Mouse (Mus musculus): ENCODE results near the gene Cldn10.

Cldn10 gene

GRCm38 (mm10) chr14:118831597-118831996 lies 43.9 kb downstream of the Cldn10 start:
- DNase-seq: no peak

DNA sequence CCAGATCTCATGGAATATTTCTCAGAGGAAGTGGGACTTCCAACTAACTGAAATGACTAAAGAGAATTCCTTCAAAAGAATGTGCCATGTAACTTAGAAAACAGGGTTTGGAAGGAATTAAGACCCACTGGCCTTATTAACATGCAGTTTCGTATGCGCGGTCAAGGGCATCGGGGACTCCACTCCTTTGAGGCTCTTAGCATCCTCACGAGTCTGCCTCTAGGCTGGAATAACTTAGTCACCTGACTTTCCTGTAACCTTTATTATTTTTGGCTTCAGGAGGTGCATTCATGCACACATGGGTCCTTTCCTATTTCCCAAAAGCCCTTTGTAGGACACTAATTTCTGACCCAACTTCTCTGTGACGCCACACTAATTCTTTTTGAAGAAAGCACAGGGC lies 45.5 kb downstream of the Cldn10 start:
- no peak for DNase-seq

DNA sequence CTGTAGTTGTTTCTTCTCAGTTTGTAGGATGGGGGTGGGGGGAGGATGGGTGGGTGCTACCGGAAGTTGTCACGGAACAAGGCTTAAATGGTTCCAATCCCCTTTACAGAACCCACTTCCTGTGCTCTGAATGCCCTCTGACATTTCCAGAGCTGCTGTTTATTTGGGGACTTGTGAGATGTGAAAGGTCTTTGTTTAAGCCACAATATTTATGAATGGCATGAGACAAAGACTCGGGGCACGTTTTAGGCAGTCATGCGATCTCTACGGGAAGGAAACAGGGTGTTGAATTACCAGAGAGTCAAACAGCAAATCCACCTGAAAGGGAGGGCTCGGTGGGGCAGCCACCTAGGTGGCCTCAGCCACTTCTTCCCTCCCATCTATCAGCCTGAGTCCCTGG lies 46.6 kb downstream of the Cldn10 start:
- DNase-seq: no peak

DNA sequence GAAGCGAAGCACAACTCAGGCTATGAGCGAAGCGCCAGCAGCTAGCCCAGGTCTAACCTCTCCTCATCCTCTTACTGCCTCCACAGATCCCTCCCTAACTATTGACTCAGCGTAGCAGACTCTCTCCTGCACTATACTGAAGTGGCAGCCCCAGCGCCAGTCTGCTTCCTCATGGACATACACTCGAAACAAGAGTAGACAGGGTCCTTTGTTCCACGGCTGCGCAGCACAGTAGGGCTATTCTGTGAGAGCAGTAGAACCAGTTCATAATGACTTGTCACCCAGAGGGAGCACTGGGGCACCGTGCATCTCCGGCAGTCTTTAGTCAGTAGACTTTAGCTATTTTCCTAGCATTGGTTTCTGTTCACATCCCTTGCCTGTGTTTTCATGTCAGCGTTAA lies 48.4 kb downstream of the Cldn10 start:
- DNase-seq: no peak

DNA sequence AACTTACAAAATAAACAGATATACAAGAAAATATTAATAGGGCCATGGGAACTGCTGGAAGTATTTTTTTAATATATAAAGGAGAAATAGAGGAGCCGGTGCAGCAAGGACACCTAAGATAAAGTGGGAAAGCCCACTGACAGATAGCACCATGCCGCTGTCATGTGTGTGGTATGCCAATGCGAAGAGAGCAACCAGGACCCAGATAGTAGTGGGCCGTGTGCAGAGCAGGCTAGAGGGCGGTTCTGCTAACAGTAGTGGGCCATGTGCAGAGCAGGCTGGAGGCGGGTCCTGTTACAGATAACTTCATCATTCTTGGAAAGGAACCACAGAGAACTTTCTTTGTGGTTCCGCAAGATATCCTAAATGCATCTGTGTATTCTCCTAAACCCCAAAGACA lies 49.0 kb downstream of the Cldn10 start:
- no peak for DNase-seq

DNA sequence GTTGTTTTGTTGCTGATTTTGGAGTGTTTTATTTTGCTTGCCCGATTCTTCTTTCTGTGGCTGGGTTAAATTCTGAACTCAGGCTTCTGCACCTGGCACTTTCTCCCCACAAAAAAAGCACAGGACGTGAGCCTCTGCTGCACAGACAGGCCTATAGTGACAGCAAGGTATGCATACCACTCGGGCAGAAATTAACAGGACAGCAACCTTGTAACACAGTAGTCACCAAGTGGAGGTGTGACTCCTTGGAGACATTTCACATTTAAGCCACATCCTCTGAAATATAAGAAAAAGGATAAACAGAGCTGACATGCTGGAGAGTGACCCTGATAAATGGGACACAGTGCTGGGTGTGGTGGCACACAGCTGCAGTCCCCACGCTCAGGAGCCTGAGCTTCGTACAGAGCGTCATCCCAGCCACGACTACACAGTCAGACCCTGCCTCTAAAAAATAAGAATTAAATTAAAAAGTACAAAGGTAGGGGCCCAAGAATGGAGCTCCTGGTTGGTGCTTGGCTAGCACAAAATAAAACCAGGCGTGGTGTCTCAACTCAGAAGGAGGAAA lies 50.9 kb downstream of the Cldn10 start:
- no peak for DNase-seq

GRCm38 (mm10) chr14:118839416-118839815 lies 51.7 kb downstream of the Cldn10 start:
- no peak for DNase-seq

GRCm38 (mm10) chr14:118840027-118840426 lies 52.3 kb downstream of the Cldn10 start:
- DNase-seq: no peak

DNA sequence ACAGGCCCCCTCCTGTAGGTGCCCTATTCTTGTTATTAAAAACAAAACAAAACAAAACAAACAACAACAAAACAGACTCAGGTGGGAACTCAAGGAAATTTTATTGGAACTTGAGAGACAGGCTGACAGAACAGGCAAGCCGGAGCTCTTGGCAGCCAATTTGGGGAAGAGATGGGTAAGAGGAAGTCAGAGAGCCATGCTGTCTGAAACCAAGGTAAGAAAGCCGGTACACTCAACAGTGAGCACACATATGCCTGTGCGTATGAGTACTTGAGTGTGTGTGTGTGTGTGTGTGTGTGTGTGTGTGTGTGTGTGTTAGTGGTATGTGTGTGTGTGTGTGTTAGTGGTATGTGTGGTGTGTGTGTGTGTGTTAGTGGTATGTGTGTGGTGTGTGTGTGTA lies 54.6 kb downstream of the Cldn10 start:
- no peak for DNase-seq

- no peak for DNase-seq
These were observed 59.1 kb downstream of the Cldn10 start for GRCm38 (mm10) chr14:118846834-118847233.

DNA sequence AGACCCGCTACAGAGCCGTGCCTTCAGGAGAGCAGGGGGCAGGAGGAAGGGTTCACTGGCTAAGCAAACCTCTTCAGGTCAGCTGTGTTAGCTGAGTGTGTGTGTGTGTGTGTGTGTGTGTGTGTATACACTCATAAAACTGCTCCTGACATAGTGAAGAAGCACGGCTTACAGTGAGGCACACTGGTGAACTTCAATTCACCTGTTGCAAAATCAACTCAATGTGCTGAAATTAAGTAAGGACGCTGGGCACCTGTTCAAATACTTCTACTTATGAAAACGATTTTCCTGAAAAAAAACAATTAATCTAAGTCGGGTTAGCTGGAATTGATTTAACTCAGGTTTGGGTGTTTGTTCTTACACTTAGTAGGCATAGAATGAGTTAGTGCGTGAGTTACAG lies 60.5 kb downstream of the Cldn10 start:
- no peak for DNase-seq

DNA sequence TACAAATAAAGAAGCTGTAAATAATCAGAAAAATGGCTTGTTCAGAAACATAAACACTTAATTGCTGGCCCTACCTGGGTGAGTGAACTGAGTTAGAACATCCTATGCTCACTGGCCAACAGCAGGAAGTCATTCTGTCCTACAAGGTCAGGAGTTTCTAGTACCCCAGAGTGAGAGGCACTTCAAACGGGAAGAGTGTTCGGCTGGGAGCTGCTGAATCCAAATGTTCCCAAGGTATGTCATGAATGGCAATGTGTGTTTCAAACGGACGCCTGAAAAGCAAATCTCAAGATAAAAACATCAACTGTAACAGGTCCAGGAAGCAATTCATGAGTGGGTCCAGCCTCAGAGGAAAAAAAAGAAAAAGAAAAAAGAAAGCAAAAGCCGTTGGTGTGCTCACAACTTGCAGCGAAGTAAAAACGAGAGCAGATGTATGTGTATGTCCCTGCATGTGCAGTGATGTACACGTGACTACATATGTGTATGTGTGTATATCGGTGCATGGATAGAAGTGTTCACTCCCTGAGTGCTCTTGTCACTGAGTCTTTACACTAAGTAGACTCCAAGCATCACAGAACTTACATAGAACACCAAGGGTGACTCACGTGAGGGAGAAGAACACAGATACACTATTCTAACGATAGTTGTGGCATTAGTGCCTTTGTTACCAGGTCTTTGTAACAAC lies 62.4 kb downstream of the Cldn10 start:
- DNase-seq: no peak

DNA sequence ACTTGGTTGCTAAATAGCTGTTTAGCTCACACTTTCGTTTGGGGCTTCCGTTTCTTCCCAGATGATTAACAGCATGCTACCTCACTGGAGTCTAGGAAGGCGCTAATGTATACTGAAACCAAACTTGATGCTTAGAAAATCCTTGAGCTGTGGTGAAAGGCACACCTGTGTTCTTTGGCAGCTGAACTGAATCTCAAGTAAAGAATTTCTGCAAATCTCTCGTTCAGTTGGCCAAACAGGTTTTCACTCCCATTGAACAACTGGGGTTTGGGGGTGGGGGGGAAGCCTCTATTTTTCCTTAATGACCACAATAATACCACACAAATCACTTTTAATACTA lies 63.0 kb downstream of the Cldn10 start:
- no peak for DNase-seq

DNA sequence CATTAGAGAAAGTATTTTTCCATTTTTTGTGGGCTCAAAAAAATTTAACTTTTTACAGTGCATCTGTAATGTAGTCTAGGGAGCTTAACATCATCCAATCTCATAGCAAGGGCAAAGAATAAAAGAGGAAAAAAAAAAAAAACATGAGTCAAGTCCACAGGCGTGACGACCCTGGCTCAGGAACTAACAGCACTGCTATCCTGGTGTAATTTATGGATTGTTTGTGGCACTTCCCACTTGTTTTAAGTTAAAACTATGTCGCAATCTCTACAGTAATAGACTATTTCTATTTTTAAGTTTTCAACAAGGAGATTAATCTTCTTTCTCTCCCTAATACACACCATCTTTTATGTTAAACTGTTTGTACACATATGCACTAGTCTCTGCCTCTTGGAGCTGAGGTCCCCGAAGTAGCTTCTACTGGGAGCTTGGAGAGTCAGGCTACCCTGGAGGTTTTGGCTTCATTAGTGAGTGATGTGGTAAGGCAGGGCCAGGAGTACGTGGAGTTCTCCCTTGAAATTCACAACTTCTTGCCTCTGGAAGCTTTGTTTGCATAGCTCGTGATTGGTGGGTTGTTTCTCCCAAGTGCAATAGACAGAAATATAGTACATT lies 63.9 kb downstream of the Cldn10 start:
- no peak for DNase-seq

DNA sequence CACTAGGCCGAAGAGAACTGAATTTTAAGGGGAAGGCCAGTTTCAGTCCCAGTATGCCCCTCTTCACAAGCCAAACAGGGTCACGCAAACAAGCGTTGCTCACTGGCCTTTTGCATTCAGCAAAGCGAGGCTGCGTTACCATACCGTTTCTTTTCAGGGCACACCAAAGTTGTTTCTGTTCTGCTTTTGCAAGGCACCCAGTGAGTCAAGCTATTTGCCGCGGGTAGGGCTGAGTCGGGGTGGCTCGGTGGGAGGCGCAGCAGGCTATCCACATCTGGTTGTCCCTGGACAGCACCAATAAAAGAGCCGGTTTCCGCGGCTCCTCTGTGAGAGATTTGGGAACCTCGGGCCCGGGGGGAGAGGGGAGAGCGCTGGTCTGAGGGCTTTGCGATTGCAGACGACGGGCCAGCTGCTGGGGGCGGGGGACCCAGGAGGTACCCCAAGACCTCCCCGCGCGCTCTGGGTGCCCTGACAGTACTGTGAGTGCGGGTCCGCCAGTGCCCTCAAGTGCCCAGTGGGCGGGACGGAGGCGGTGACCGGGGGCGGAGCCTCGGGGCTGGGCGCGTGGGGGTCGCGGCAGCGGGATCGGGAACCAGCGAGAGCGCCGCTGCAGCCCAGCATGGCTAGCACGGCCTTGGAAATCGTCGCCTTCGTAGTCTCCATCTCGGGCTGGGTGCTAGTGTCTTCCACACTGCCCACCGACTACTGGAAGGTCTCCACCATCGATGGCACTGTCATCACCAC lies 66.8 kb downstream of the Cldn10 start:
- DNase-seq: no peak

GRCm38 (mm10) chr14:118855141-118855800 lies 67.6 kb downstream of the Cldn10 start:
- no peak for DNase-seq

- DNase-seq: no peak
These were observed 68.9 kb downstream of the Cldn10 start for GRCm38 (mm10) chr14:118856563-118856962.

- no peak for DNase-seq
These were observed 70.6 kb downstream of the Cldn10 start for GRCm38 (mm10) chr14:118858318-118858717.

- no peak for DNase-seq
These were observed 74.5 kb downstream of the Cldn10 start for GRCm38 (mm10) chr14:118862253-118862652.

GRCm38 (mm10) chr14:118864905-118865304 lies 77.2 kb downstream of the Cldn10 start:
- no peak for DNase-seq

GRCm38 (mm10) chr14:118866014-118866811 lies 78.5 kb downstream of the Cldn10 start:
- DNase-seq: no peak

DNA sequence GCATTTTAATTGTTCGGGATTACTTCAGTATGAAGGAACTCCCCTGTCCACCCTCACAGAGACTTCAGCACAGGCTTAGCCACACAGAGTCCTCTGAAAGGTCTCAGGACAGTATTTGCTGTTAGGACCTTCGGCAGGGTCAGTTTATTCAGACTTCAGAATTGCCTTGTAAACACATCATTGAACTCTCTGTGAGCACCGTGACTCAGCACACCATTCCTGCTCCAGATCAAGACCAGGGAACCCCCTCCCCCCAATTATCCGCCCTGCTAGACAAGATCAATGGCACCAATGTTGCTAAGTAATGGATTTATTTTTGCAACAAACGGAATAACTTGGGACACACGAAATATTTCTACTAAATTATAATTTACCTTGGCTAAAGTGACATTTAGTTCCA lies 79.7 kb downstream of the Cldn10 start:
- no peak for DNase-seq

All from layer of hippocampus, adult 9-11 months (tissue).